Comparison of ENCODE assay signal across 28 mouse cellular contexts in the genomic region with DNA sequence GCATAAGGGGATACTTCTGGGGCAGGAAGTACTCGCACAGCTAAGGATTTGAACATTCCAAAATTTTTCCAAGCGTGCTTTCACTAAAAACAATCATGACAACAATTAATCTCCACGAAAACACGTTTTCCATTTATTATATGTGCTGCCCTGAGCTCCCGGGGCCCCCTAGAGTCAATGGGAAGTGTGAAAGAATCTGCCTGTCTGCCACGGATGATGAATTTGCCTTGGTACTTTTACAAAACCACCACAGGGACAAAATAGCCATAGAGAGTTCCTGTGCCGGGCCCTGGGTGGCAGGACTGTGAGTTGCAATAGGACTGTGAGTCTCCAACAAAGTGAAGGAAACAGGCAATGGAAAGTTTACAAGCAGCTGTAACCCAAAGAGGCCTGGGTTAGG. TPM values are rescaled to one million over a fixed set of nuclear protein-coding genes. Genes with fewer than 3 reads are reported as not detected.
DNase-seq lines count a peak whose midpoint lies in the region; ATAC-seq lines count a peak whose summit lies in the region.
"Had no signal": no experiment of that assay in that cellular context is flagged by ENCODE, and none has a peak within 500 bp of the region (broad histone marks: within the 10 kb centered on the region; RNA-seq: fewer than 3 reads in every experiment).

No protein-coding gene starts in this region.

- no peaks in the 10 kb centered on the region for H3K36me3 ChIP-seq in kidney, embryonic 14.5 days (ENCODE audit: control insufficient read depth, insufficient read depth, low read length)
- no peaks in the 10 kb centered on the region for H3K36me3 ChIP-seq in kidney, embryonic 16.5 days (ENCODE audit: insufficient read depth, low read length)
- no peaks in the 10 kb centered on the region for H3K36me3 ChIP-seq in hindbrain, embryonic 14.5 days (replicated peaks; ENCODE audit: control insufficient read depth, insufficient read depth)
- H3K36me3 ChIP-seq: embryonic facial prominence, embryonic 13.5 days; forebrain, embryonic 10.5 days; forebrain, embryonic 15.5 days; hindbrain, embryonic 13.5 days; midbrain, embryonic 12.5 days; neural tube, embryonic 12.5 days had no signal

- 59% methylated on average over 7 of the region's 7 CpGs for WGBS in kidney, embryonic 14.5 days
- WGBS in kidney, embryonic 16.5 days = 56% methylated on average over 7 of the region's 7 CpGs
- WGBS in hindbrain, embryonic 14.5 days = 56% methylated on average over 7 of the region's 7 CpGs

- no peaks in the 10 kb centered on the region for H3K9me3 ChIP-seq in kidney, embryonic 14.5 days (ENCODE audit: control insufficient read depth, low read length)
- H3K9me3 ChIP-seq in kidney, embryonic 16.5 days (ENCODE audit: low read length) = no peaks in the 10 kb centered on the region
- no peaks in the 10 kb centered on the region for H3K9me3 ChIP-seq in hindbrain, embryonic 14.5 days (ENCODE audit: control insufficient read depth, low read length)
- H3K9me3 ChIP-seq: embryonic facial prominence, embryonic 13.5 days; forebrain, embryonic 10.5 days; forebrain, embryonic 15.5 days; hindbrain, embryonic 13.5 days; midbrain, embryonic 12.5 days; neural tube, embryonic 12.5 days had no signal

- peak; percentile 57 for DNase-seq in kidney, adult 11 months
- peak; percentile 39 for DNase-seq in kidney, adult 18-20 months
- peak; percentile 62 for DNase-seq in kidney, postnatal 36 days
- DNase-seq in hindbrain, embryonic 14.5 days (ENCODE audit: low spot score) = no peak
- no peak for DNase-seq in gastrocnemius, adult 8-10 months (ENCODE audit: low spot score in 2 of 2)
- DNase-seq: adrenal gland, adult 8-10 months; cerebellum, adult 11-12 months; cerebellum, postnatal 10 days; heart, postnatal 36 days; layer of hippocampus, postnatal 36 days; liver; lung, adult 2 months; lung, postnatal 14 days; right cerebral cortex, adult 18-20 months; spleen, adult 18-20 months; thymus, postnatal 14 days had no signal

- H3K4me1 ChIP-seq in kidney, embryonic 14.5 days (ENCODE audit: control insufficient read depth, insufficient read depth, low read length) = no peaks in the 10 kb centered on the region
- peaks cover under 1% of the 10 kb centered on the region; the same call in 1 of the 2 replicates for H3K4me1 ChIP-seq in kidney, embryonic 16.5 days (ENCODE audit: insufficient read depth, low read length)
- H3K4me1 ChIP-seq in hindbrain, embryonic 14.5 days (replicated peaks; ENCODE audit: control insufficient read depth, insufficient read depth, low read length) = no peaks in the 10 kb centered on the region
- H3K4me1 ChIP-seq: embryonic facial prominence, embryonic 13.5 days; forebrain, embryonic 10.5 days; forebrain, embryonic 15.5 days; hindbrain, embryonic 13.5 days; midbrain, embryonic 12.5 days; neural tube, embryonic 12.5 days had no signal

- no peak overlapping the region for H3K9ac ChIP-seq in kidney, embryonic 14.5 days (ENCODE audit: low read depth, low read length)
- no peak overlapping the region for H3K9ac ChIP-seq in kidney, embryonic 16.5 days (replicated peaks; ENCODE audit: low read length)
- H3K9ac ChIP-seq in hindbrain, embryonic 14.5 days = no peak overlapping the region
- H3K9ac ChIP-seq: embryonic facial prominence, embryonic 13.5 days; forebrain, embryonic 15.5 days; hindbrain, embryonic 13.5 days; liver, embryonic 14.5 days; midbrain, embryonic 12.5 days; neural tube, embryonic 12.5 days had no signal

- no peak overlapping the region for H3K4me2 ChIP-seq in kidney, embryonic 14.5 days (replicated peaks; ENCODE audit: low read depth, low read length)
- H3K4me2 ChIP-seq in kidney, embryonic 16.5 days (replicated peaks; ENCODE audit: low read depth, low read length) = no peak overlapping the region
- H3K4me2 ChIP-seq in hindbrain, embryonic 14.5 days (replicated peaks) = no peak overlapping the region
- H3K4me2 ChIP-seq: embryonic facial prominence, embryonic 13.5 days; forebrain, embryonic 15.5 days; hindbrain, embryonic 13.5 days; midbrain, embryonic 12.5 days; neural tube, embryonic 12.5 days had no signal

- H3K27ac ChIP-seq in kidney, embryonic 14.5 days (ENCODE audit: low read depth, low read length) = no peak overlapping the region
- peak overlapping the region; percentile 28; the same call in 1 of the 2 replicates for H3K27ac ChIP-seq in kidney, embryonic 16.5 days (ENCODE audit: low read length)
- no peak overlapping the region for H3K27ac ChIP-seq in hindbrain, embryonic 14.5 days
- H3K27ac ChIP-seq: embryonic facial prominence, embryonic 13.5 days; forebrain, embryonic 10.5 days; forebrain, embryonic 15.5 days; hindbrain, embryonic 13.5 days; liver, embryonic 14.5 days; midbrain, embryonic 12.5 days; neural tube, embryonic 12.5 days had no signal

- H3K27me3 ChIP-seq in kidney, embryonic 14.5 days (ENCODE audit: control insufficient read depth, insufficient read depth, low read length) = no peaks in the 10 kb centered on the region
- no peaks in the 10 kb centered on the region for H3K27me3 ChIP-seq in kidney, embryonic 16.5 days (ENCODE audit: insufficient read depth, low read length)
- no peaks in the 10 kb centered on the region for H3K27me3 ChIP-seq in hindbrain, embryonic 14.5 days (ENCODE audit: control insufficient read depth, insufficient read depth, low read length)
- H3K27me3 ChIP-seq: embryonic facial prominence, embryonic 13.5 days; forebrain, embryonic 15.5 days; hindbrain, embryonic 13.5 days; midbrain, embryonic 12.5 days; neural tube, embryonic 12.5 days had no signal

- no peak for ATAC-seq in kidney, embryonic 14.5 days (ENCODE audit: low FRiP score, low TSS enrichment)
- no peak for ATAC-seq in kidney, embryonic 16.5 days (ENCODE audit: low FRiP score, low TSS enrichment)
- no peak for ATAC-seq in hindbrain, embryonic 14.5 days (ENCODE audit: low FRiP score)
- ATAC-seq: CD4-positive, CD25-positive, alpha-beta regulatory T cell, adult 4 months; forebrain, embryonic 15.5 days had no signal

- no peak overlapping the region for H3K4me3 ChIP-seq in kidney, embryonic 14.5 days (ENCODE audit: low read length)
- no peak overlapping the region for H3K4me3 ChIP-seq in kidney, embryonic 16.5 days (ENCODE audit: low read length)
- H3K4me3 ChIP-seq in hindbrain, embryonic 14.5 days (replicated peaks; ENCODE audit: low read length) = no peak overlapping the region
- H3K4me3 ChIP-seq: embryonic facial prominence, embryonic 13.5 days; forebrain, embryonic 10.5 days; forebrain, embryonic 15.5 days; hindbrain, embryonic 13.5 days; midbrain, embryonic 12.5 days; myocyte; neural tube, embryonic 12.5 days had no signal

RNA-seq across cellular contexts. Expression of a gene that starts 52.9 kb away (rescaled TPM):
- 6.1 and 16.2 TPM in 2 replicates for polyA plus RNA-seq in kidney, embryonic 14.5 days (2014; fragmentation: Nextera tagmentation; extraction: Ambion mirVana)
- 25.5 and 26.7 TPM in 2 replicates for polyA plus RNA-seq in kidney, embryonic 16.5 days (2015; fragmentation: Nextera tagmentation; extraction: Ambion mirVana)
- 9.6 TPM in 2 replicates for polyA plus RNA-seq in hindbrain, embryonic 14.5 days (2014; fragmentation: Nextera tagmentation; extraction: Ambion mirVana)
- 10 to 100 TPM; 52.7 to 77.3 (median 63.6) TPM for total RNA-seq in gastrocnemius, adult 8-10 months (2022)
- total RNA-seq: common myeloid progenitor, adult 5-6 weeks had no signal
- polyA plus RNA-seq: CD4-positive, CD25-positive, alpha-beta regulatory T cell, adult 4 months had no signal

Comparison
In these comparisons a context has a peak if more than half of its experiments do, and no peak if none do; other contexts are left out.
1. DNase-seq: peak in kidney, adult 11 months (single experiment), kidney, adult 18-20 months (single experiment) and kidney, postnatal 36 days (2 of 2); none in hindbrain, embryonic 14.5 days (single experiment) and gastrocnemius, adult 8-10 months (0 of 2).